Mouse (Mus musculus): Measurements from ENCODE around the gene Cog3. TPM values are rescaled to one million over a fixed set of nuclear protein-coding genes. Genes with fewer than 3 reads are reported as not detected.

The Cog3 gene
- polyA plus RNA-seq, 1 experiment = 28.2 TPM

DNA sequence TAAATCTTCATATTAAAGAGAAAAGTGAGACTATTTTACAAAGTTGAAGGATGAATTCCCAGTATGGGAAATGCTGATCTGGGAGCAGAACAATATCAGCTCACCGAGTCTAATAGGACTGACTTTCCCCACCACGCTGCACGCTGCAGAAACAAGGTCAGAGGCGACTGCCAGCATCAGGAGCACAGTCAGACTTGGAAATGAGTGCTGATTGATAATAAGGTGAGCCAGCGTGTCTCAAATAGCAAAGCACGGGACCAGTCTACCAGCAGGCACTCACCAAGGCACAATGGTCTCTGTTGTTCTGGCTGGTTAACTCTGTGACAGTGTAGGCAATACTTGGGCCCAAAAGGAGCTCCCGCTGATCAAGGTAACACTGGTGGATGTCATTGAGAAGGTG is 21.7 kb downstream of the Cog3 start:
- 64% methylated on average over 7 of the region's 7 CpGs for WGBS
- H3K27me3 ChIP-seq (ENCODE audit: control insufficient read depth, insufficient read depth, low read length) = no peaks in the 10 kb centered on the region
- no peak for DNase-seq
- no peak overlapping the region for H3K4me3 ChIP-seq (replicated peaks; ENCODE audit: insufficient read depth, low read depth, low read length)
- no peaks in the 10 kb centered on the region for H3K4me1 ChIP-seq (ENCODE audit: control insufficient read depth, insufficient read depth, low read length)
- TF ChIP-seq POLR2A (IDR thresholded peaks at IDR 0.05; ENCODE audit: borderline replicate concordance, insufficient read depth, low read length) (no peak), CTCF (IDR thresholded peaks at IDR 0.05; ENCODE audit: borderline replicate concordance, insufficient read depth, low read depth, low read length) (no peak)
- no peak overlapping the region for H3K27ac ChIP-seq (ENCODE audit: insufficient read depth, low read length)

DNA sequence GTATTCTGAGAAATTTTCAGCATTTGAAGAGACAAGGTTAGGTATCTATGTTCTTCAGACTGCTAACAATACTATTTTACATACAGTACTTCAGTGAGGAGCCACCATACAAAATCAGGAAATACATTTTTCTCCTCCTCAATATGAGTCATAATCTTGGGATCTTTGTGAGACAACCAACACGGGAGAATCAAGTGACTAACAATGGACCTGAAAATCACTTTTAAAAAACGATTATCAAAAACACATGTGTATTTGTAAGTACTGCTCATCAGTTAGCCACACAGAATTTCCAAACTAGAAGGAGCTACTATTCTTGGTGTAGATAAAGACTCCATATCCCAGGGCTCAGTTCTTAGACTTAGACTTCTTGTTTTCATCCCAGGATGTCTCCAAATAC is 23.0 kb downstream of the Cog3 start:
- Histone ChIP-seq H3K4me1 (ENCODE audit: control insufficient read depth, insufficient read depth, low read length) (no peaks in the 10 kb centered on the region), H3K4me3 (replicated peaks; ENCODE audit: insufficient read depth, low read depth, low read length) (no peak overlapping the region), H3K27me3 (ENCODE audit: control insufficient read depth, insufficient read depth, low read length) (no peaks in the 10 kb centered on the region), H3K27ac (ENCODE audit: insufficient read depth, low read length) (no peak overlapping the region)
- 87% methylated on average over 2 of the region's 2 CpGs for WGBS
- TF ChIP-seq POLR2A (IDR thresholded peaks at IDR 0.05; ENCODE audit: borderline replicate concordance, insufficient read depth, low read length) (no peak), CTCF (IDR thresholded peaks at IDR 0.05; ENCODE audit: borderline replicate concordance, insufficient read depth, low read depth, low read length) (no peak)
- DNase-seq = no peak

DNA sequence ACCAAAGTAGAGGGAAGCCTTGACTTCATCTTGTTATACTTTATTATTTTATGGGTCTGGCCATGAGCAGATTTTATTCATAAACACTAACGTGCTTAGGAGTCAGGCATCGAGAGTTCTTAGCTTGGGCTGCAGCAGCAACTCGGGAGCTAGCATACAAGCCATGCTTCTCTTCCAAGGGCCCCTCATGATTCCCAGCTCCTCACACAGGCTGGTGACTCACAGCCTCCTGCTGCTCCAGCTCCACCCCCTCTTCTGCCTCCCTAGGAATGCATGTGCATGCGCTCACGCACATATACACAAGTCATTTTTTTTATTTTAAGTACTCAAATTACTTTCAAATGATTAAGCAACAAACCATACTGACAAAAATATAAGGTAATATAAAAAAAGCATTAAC is 26.2 kb downstream of the Cog3 start:
- DNase-seq = no peak
- H3K4me1 ChIP-seq (ENCODE audit: control insufficient read depth, insufficient read depth, low read length) = no peaks in the 10 kb centered on the region
- WGBS = 81% methylated on average over 5 of the region's 5 CpGs
- no peak overlapping the region for H3K4me3 ChIP-seq (replicated peaks; ENCODE audit: insufficient read depth, low read depth, low read length)
- H3K27me3 ChIP-seq (ENCODE audit: control insufficient read depth, insufficient read depth, low read length) = no peaks in the 10 kb centered on the region
- no peak for TF ChIP-seq POLR2A (IDR thresholded peaks at IDR 0.05; ENCODE audit: borderline replicate concordance, insufficient read depth, low read length)
- no peak for TF ChIP-seq CTCF (IDR thresholded peaks at IDR 0.05; ENCODE audit: borderline replicate concordance, insufficient read depth, low read depth, low read length)
- no peak overlapping the region for H3K27ac ChIP-seq (ENCODE audit: insufficient read depth, low read length)

DNA sequence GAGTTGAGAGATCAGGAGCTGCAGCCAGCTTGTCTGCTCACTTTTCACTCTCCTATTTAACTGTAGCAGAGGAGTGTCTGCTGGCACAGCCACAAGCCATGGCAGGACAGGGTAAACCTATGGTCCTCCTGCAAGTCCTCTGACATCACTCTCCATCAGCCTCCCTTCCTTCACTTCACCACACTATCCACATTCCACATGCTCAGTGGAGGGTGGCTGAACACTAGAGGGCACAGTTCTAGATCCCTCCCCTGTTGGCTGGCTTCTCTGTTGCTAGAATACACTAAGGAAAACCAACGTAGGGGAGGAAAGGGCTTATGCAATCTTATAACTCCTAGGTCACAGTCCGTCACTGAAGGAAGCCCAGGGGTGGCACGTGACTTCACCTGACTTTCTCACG is 27.3 kb downstream of the Cog3 start:
- Histone ChIP-seq H3K4me1 (ENCODE audit: control insufficient read depth, insufficient read depth, low read length) (no peaks in the 10 kb centered on the region), H3K4me3 (replicated peaks; ENCODE audit: insufficient read depth, low read depth, low read length) (no peak overlapping the region), H3K27ac (ENCODE audit: insufficient read depth, low read length) (no peak overlapping the region), H3K27me3 (ENCODE audit: control insufficient read depth, insufficient read depth, low read length) (no peaks in the 10 kb centered on the region)
- DNase-seq = peak in 1 of 2 experiments; percentile 29
- no peak for TF ChIP-seq POLR2A (IDR thresholded peaks at IDR 0.05; ENCODE audit: borderline replicate concordance, insufficient read depth, low read length)
- peak; percentile 46 for TF ChIP-seq CTCF (IDR thresholded peaks at IDR 0.05; ENCODE audit: borderline replicate concordance, insufficient read depth, low read depth, low read length)
- WGBS = 65% methylated on average over 4 of the region's 4 CpGs

DNA sequence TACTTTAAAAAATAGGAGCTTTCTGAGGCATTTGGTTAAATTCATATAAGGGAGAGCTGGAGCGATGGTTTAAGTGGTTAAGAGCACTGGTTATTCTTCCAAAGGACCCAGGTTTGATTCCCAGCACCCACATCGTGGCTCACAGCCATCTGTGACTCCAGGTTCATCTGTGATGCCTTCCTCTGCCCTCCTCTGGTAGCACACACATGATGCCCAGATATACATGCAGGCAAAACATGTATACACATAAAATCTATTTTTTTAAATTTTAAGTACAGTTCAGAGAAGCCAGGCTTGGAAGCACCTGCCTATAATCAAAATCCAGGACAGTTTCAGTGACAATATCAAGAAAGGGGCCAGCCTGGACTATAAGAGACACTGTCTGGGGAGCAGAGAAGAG is 31.5 kb downstream of the Cog3 start:
- H3K27me3 ChIP-seq (ENCODE audit: control insufficient read depth, insufficient read depth, low read length) = no peaks in the 10 kb centered on the region
- H3K4me3 ChIP-seq (replicated peaks; ENCODE audit: insufficient read depth, low read depth, low read length) = no peak overlapping the region
- no peaks in the 10 kb centered on the region for H3K4me1 ChIP-seq (ENCODE audit: control insufficient read depth, insufficient read depth, low read length)
- no peak for DNase-seq
- 96% methylated on average over 2 of the region's 2 CpGs for WGBS
- TF ChIP-seq CTCF (IDR thresholded peaks at IDR 0.05; ENCODE audit: borderline replicate concordance, insufficient read depth, low read depth, low read length) = no peak
- no peak for TF ChIP-seq POLR2A (IDR thresholded peaks at IDR 0.05; ENCODE audit: borderline replicate concordance, insufficient read depth, low read length)
- no peak overlapping the region for H3K27ac ChIP-seq (ENCODE audit: insufficient read depth, low read length)

DNA sequence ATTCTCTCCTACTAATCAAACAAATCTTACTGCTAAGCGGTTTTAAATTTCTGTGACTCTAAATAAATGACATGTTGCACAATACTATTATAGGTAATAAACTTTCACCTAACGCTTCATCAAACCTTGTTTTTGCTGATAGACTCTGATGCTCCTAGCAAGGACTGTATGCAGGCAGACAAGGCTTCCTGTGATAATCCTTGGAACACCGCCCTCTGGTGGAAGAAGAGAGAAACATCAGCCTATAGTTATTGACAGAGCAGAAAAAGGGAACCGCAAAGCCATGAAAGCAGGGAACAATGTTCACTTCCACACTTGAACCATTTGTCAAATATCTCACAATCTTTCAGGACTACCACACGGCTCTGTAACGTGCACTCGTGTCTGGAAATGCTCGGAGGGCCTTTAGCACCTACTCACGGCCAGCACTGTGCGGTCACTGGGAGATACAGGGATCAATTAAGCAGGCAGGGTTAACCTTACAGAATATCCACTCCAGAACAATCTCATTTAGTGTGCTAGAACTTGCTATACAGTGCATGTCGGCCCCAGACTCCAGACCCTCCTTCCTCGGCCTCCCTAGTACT is 32.2 kb downstream of the Cog3 start:
- no peaks in the 10 kb centered on the region for H3K4me1 ChIP-seq (ENCODE audit: control insufficient read depth, insufficient read depth, low read length)
- H3K4me3 ChIP-seq (replicated peaks; ENCODE audit: insufficient read depth, low read depth, low read length) = no peak overlapping the region
- no peaks in the 10 kb centered on the region for H3K27me3 ChIP-seq (ENCODE audit: control insufficient read depth, insufficient read depth, low read length)
- DNase-seq = peak; percentile 33 to 56
- TF ChIP-seq CTCF (IDR thresholded peaks at IDR 0.05; ENCODE audit: borderline replicate concordance, insufficient read depth, low read depth, low read length) (peak; percentile 63), POLR2A (IDR thresholded peaks at IDR 0.05; ENCODE audit: borderline replicate concordance, insufficient read depth, low read length) (no peak)
- H3K27ac ChIP-seq (ENCODE audit: insufficient read depth, low read length) = no peak overlapping the region
- 62% methylated on average over 12 of the region's 12 CpGs for WGBS

DNA sequence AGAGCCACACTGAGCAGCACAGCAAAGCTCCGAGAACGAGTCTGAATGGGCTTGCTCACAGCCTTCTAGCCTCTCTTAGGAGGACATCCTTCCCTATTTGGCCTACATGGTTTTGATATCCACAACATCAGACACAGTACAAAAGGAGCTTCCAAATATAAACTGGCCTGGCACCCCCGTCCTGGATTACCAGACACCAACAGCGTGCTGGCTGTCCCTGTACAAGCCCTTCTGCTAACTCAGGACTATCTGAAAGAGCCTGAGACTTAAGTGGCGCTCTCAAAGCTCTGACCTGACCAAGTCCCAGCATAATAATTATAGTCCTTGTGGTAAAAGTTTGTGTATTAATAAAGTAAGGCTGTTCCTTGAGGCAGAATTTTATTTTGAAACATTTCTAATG is 34.2 kb downstream of the Cog3 start:
- WGBS = 93% methylated on average over 5 of the region's 5 CpGs
- DNase-seq = no peak
- Histone ChIP-seq H3K4me1 (ENCODE audit: control insufficient read depth, insufficient read depth, low read length) (no peaks in the 10 kb centered on the region), H3K27me3 (ENCODE audit: control insufficient read depth, insufficient read depth, low read length) (no peaks in the 10 kb centered on the region), H3K4me3 (replicated peaks; ENCODE audit: insufficient read depth, low read depth, low read length) (no peak overlapping the region), H3K27ac (ENCODE audit: insufficient read depth, low read length) (no peak overlapping the region)
- TF ChIP-seq CTCF (IDR thresholded peaks at IDR 0.05; ENCODE audit: borderline replicate concordance, insufficient read depth, low read depth, low read length) (no peak), POLR2A (IDR thresholded peaks at IDR 0.05; ENCODE audit: borderline replicate concordance, insufficient read depth, low read length) (no peak)

DNA sequence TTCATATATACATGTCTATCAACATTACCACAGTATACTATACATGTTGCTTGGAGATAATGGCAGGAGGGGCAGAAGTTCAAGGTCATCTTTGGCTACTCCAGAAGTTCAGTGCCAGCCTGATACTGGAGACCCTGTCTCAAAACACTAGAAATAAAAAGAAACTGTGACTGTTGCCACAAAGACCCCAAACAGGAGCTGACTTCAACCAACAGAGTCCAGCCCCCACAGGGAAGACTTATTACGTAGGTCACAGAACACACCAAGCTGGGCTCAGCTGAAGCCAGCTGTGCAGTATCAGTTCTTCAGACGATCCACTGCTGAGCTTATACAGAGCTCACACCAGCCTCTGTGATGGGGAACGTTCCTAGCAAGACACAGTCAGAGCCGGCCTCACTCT is 37.9 kb downstream of the Cog3 start:
- 92% methylated on average over 4 of the region's 4 CpGs for WGBS
- H3K27ac ChIP-seq (ENCODE audit: insufficient read depth, low read length) = no peak overlapping the region
- H3K4me3 ChIP-seq (replicated peaks; ENCODE audit: insufficient read depth, low read depth, low read length) = no peak overlapping the region
- no peak for TF ChIP-seq POLR2A (IDR thresholded peaks at IDR 0.05; ENCODE audit: borderline replicate concordance, insufficient read depth, low read length)
- no peak for TF ChIP-seq CTCF (IDR thresholded peaks at IDR 0.05; ENCODE audit: borderline replicate concordance, insufficient read depth, low read depth, low read length)
- H3K4me1 ChIP-seq (ENCODE audit: control insufficient read depth, insufficient read depth, low read length) = no peaks in the 10 kb centered on the region
- H3K27me3 ChIP-seq (ENCODE audit: control insufficient read depth, insufficient read depth, low read length) = no peaks in the 10 kb centered on the region
- no peak for DNase-seq

Data from cerebellum, adult 2 months (tissue).